Mouse (Mus musculus) frontal cortex, postnatal 25 days (tissue): ENCODE results near the gene Akap12.

Experiments
- DNase-seq, 2 experiments: peaks; one replicate each; pipeline ENCODE4 v3.0.0; 2022; ENCODE audit warnings: low spot score in 2 of 2

Gene Akap12

DNA sequence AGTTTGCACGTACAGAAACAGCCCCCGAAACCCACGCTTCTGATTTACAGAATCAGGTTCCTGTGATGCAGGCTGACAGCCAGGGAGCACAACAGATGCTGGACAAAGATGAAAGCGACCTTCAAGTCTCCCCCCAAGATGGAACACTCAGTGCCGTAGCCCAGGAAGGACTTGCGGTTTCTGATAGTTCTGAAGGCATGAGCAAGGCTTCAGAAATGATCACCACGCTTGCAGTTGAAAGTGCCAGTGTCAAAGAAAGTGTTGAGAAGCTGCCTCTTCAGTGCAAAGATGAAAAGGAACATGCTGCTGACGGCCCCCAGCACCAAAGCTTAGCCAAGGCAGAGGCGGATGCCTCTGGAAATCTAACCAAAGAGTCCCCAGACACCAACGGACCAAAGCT lies 91.3 kb downstream of the Akap12 start:
- no peak for DNase-seq

DNA sequence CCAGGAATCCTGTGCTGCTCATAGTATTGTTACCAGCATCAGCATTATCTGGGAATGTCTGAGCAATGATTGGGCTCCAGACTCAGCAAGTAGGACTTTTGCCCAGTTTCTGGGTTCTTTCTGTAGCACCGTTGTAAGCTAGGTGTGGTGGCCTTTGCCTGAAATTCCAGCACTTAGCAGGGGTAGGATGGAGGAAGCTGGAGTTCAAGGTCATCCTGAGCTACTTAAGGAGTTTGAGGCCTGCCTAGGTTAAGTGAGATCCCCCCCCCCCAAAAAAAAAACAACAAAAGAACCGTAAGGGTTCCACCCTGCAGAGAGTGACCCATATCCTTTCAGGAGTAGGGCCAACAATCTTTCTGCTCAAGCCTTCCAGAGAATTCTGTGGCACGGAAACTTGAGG lies 98.4 kb downstream of the Akap12 start:
- DNase-seq: no peak

DNA sequence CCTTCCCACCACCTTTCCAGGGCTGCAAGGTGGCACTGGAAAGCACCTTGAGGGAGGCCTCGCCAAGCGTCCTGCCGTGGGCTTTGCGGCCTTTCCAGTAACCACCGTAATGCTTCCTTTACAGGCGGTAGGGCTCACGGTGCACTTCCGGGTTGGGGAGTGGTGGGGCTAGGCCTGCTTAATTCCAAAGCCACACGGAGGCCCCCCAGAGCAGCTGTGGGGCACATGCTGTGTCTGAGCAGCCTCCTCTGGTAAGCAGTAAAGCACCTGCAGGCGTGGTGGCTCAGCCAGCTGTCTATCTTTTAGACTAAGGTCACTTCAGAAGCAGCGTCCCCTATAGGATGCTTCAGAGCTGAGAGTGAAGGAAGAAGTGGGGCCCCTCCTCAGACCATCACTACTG lies 103.9 kb downstream of the Akap12 start:
- DNase-seq: no peak

DNA sequence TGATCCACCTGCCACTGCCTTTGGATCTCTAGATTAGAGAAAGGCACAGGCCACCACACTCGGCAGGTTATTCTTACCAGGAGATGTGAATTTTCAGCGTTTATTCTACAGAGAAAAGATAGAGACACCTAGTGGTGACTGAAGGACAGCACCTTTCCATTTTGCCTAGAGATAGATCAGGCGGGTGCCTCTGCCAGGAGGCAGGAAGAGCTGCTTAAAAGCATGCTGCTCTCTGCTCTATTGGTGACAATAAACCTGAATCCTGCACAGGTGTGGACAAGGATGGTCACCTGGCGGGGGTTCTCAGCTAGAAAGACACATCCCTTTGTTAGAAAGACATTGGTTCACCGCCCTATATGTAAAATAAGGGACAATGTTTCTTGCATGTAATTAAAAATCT lies 105.8 kb downstream of the Akap12 start:
- DNase-seq: no peak

DNA sequence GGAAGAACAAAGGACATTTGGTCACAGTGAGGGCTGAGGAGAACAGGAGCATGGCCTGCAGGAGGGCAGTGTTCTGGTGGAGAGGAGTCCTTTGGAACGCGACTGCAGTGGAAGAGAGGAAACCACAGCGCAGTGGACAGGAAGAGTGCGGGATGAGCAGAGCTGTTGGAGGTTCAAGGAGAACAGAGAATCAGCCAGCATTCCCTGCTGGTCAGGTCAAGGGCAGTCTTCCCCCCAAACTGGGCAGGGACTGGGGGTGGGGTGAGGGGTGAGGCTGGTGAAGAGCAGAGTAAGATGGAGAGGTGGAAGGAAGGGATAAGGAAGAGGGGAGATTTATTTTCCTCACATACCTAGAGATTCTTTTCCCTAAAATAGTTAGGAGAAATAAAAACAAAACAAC lies 107.4 kb downstream of the Akap12 start:
- DNase-seq: no peak

DNA sequence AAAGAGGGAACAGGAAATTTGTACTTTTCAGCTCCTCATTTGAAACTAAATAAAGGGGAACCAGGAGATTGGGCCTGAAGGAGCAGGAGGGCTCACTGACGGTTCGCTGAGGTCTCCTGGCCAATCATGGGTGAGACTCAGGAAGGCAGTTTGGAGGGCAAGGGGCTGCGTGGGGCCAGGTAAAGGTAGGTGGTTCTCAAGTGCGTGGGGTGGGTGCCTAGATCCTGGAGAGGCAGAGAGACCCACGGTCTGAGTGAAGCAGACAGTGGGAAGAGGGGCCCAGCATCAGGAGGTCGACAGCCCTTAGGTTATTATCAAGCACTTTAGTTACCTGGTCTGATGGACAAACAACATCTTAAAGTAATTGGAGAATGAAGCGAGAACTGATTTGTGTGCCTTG lies 108.1 kb downstream of the Akap12 start:
- no peak for DNase-seq

DNA sequence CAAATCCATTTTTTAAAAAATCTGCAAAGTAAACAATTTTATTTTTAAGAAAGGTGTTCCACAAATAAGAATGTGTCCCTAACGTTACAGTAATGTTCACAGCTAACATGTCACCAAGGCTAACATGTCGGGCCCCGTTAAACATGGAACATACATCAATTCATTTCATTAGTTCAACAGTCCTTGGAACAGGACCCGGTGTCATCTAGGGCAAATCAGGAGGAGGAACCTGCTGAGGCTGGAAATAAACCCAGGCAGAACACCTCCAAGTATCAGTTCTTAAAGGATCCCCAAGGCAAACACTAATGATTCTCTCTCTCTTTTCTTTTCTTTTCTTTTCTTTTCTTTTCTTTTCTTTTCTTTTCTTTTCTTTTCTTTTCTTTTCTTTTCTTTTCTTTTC lies 108.6 kb downstream of the Akap12 start:
- DNase-seq: no peak

DNA sequence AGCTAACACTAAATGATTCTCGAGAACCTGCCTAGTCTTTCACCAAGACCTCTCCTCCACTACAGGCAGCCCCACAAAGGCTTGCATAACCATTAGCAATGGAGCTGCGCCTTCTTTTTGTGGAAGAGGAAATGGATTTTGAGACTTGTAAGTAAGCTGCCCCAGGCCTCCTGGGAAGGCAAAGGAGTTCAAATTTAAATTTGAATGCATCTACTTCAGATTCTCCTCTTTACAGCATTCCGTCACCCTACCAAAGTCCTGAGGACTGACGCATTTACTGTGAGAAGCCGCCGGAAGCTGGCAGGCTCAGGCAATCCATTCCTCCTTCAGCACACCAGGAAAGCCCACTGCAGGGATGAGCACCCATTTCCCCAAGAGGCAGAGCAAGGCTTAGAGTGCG lies 109.1 kb downstream of the Akap12 start:
- no peak for DNase-seq

DNA sequence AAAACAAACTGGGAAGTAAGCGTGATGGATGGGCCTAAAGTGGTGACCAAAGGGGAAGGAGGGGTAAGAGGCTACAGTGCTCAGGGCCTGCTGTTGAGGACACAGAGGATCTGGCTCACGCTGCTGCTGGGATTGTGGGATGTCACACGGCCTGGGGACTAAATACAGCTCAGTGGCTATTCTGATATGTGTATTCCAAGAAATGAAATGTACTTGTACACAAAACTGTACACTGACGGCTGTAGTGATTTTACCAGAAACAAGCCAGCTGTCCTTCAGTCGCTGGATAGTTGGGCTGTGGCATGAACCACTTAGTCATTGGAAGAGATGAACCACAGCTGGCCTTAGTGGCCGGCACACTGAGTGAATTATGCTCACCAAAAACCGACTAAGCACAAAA lies 110.3 kb downstream of the Akap12 start:
- DNase-seq: no peak

DNA sequence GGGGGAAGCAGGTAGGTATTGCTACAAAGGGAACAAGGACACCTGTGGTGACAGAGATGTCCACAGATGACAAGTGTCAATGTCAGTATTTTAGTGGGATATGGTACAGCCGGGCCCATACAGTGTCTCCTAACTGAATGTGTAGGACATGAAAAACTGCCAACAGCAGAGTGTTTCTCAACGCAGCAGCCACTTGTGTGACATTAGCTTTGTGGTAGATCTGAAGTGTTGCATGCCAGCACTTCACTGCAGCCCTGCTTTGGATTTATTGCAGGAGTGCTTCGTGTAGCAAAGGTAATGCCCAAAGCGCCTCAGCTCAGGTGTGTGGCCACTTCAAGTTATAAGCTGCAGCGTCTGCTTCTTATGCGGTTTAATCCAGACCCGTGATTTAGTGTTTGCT lies 110.8 kb downstream of the Akap12 start:
- no peak for DNase-seq

DNA sequence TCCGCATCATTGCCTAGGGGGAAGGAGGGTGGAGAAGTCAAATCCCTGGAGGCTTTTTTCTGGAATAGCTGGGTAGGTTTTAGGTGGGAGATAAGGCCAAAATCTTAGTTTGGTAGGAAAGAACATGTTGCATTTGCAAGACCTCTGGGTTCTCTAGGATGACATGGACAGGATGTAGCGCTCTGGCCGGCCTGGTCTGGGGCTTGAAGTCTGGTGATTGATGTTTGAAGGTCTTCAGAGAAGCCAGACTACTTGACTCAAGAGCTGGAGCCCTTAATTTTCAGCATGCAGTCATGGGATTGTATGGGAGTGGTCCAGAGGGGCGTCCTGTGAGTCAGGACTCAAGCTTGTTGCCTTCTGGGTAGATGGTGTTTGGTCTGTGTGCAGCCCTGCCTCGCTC lies 114.6 kb downstream of the Akap12 start:
- DNase-seq: no peak

DNA sequence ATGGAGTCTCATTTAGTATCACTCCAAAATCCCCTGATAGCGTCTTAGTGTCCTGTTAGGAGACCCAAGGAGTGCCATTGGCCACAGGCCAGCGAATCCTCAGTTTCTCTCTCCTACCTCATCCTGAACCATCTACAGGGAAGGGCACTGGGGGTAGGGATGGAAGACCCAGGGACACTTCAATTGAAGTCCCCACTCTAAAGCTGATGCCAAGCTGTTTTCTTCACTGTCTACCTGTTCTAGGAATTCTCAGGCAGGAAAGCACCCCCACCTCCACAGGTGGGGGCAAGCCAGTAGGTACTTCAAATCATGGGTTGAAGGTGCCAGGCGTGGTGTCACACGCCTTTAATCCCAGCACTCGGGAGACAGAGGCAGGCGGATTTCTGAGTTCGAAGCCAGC lies 118.1 kb downstream of the Akap12 start:
- DNase-seq: no peak

DNA sequence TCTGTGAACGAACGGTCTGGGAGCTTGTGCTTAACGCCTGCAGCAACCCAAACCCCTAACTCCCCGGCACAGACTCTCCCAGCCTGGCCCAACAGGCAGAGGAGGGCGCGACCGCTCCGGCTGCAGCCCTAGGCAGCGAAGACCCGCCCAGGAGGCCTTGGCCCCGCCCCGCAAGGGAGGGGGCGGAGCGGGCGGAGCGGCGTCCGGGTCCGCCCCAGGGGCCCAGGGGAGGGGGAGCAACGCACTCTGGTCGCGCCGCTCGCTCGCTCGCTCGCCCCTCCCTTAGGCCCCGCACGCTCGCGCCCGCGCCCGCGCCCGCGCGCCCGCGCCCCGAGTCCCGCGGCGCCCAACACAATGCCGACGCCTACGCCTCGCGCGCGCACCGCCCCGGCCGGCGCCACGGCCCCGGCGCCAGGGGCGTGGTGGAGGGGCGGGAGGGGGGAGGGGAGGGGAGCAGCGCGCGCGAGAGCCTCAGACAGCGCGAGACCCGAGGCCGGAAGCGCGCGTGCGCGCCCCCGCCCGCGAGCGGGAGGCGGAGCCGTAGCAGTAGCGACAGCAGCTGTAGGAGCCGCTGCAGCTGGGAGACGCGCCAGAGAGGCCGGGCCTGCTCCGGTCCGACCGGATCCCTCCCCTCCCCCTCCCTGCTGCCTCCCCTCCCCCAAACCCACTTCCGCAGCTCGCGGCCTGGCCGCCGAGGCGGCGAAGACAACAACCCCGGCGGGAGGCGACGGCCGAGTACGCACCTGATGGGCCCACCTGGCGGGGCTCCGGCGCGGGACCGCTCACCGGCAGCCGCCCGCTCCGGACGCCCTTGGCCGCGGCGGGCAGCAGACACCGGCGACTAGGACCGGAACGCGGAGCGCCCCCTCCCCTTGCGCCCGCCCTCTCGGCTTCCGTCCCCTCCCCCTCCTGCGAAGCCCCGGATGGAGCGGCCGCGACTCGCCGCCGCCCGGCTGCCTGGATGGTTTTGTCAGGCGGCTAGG lies 120.7 kb downstream of the Akap12 start:
- DNase-seq: peak; percentile 79 to 85

DNA sequence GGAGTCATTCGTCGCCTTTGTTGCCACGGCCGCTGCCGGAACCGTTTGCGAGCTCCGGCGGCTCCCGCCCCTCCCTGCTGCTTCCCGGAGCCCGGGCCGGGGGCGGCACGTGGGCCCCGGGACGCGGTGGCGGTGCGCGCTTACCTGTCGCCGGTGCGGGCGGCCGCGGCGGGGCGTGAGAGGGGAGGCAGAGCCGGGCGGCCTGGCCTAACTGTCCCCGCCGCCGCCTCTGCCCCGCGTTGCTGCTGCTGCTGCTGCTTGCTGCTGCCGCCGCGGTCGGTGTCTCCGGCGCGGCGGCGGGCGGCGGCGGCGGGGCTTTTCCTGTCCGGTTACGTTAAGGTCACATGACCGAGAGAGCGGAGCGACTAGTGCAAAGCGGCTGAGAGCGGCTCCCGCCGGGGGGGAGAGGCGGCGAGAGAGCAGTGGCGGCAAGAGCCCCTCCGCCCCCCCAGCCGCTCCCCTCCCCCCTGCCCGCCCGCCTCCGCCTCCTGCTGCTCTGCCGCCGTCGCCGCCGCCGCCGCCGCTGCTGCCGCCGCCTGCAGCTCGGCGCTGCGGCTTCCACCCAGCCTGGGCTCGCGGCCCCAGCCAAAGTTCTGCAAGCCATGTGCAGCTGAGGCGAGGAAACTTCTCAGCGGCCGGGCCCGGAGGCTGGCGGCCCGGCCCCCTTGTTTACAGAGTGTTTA lies 121.7 kb downstream of the Akap12 start, which contains the start of gene Zbtb2:
Gene Zbtb2 (minus strand): TSS at position 408 of the 683 bp plus-strand sequence.
- peak in 1 of 2 experiments; percentile 37 for DNase-seq

DNA sequence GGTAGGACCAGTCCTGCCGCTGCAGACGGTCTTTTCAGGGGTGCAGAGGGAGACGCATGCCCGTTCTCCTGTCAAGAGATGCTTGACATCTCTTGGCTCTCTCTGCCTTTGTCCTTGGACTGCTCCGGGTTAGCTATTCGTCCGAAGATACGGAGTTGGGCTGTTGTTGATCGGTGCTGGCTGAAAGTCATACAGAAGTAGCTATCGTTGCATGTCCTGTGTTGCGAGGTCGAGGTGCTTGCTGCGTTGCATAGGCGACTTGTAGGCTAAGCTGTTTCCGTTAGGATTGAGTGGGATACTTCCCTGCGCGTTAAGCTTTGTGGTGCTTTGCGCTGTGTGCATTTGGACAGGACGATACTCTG lies 122.2 kb downstream of the Akap12 start:
- no peak for DNase-seq

DNA sequence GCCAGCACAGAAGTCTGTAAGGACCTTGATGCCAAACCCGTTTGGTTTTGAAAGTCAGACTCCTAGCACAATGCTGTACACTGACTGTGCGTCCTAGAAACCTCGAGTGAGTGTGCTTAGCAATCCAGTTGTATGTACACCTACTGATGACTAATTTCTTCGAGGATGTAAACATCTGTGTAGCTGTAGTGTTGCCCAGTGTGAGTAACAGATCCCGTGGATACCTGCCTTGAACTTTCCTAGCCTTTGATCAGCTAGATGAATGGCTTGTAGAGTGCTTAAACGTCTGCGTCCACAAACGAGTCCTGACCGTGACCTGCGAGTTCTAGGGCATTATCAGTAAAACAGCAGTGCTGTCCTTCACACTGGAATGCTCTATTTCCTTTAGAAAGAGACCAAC lies 122.9 kb downstream of the Akap12 start:
- DNase-seq: no peak

DNA sequence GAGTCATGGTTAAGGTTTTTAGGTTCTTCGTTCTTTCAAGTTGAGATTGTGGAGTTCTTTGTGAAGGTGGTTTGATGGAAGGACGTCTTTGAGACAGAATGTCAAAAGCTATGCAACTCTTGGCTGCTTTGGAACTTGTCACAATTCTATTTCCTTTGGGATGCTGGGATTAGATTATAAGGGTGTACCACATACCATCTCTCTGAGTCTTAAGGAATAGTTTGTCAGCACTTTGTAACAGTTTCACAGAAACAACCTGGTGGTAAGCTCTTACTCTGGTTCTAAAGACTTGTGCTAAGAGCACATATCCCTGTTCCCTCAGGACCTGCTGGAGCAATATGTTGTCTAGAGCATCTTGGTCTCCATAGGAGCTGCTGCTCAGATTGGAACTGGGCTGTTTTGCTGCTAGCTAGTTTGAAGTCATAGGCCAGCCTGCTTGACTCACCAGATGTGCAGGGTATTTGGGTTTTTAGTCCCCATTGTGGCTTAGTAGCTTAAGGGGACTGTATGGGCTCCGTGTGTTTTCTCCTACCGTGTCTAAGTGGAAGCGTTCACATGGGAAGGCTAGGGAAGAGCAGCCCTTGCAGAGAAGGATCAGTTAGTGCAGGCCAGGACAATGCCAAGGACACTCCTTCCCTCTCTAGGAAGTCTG lies 123.4 kb downstream of the Akap12 start:
- no peak for DNase-seq

DNA sequence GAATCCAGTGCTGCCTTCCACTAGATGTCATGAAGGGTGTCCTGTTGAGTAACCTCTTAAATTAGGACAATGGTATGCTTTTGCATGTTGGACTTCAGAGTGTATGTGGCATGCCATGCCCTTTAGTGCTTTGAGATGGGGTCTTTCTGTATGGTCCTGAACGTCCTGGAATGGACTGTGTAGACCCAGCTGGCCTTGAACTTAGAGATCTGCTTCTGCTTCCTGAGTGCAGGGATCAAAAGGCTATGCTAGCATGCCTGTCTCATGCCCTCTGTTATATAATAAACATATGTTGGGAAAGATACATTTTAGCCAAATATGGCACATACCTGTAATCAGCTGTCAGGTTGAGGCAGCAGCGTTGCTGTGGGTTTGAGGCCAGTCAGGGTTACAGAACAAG lies 124.4 kb downstream of the Akap12 start:
- no peak for DNase-seq

DNA sequence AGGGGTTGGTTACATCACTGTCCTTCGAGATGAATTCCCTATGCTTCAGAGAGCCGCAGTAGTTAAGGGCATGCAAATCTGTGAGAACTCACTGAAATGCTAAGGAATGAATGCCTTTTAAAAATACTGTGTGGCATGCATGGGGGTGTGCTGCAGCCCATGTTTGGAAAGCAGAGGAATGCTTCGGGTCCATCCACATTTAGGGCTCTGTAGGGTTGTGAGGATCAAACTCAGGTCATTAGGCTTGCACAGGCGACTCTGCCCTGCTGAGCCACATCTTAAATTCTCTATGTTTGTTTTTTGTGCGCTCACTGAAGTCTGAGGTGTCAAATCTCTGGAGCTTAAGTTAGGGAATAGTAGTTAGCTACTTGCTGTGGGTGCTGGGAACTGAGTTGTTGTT lies 124.9 kb downstream of the Akap12 start:
- DNase-seq: no peak

DNA sequence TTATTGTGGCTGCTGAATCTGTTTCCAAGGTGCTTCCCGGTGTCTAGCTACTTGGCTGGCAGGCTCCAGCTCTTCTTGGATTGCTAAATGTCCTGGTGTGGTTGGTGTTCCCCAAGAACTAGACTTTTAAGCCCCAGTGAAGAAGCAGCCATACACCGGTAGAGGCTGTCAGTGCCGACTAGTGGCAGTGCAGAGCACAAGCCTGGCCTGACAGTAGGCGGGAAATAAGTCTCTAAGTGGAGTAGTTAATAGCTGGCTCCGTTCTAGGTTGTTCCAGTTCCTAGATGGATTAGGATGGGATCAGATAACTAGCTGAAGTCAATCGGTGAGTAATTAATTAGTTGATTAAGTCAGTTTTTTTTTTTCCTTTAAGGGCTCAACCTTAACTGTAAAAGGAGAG lies 125.7 kb downstream of the Akap12 start:
- DNase-seq: no peak

DNA sequence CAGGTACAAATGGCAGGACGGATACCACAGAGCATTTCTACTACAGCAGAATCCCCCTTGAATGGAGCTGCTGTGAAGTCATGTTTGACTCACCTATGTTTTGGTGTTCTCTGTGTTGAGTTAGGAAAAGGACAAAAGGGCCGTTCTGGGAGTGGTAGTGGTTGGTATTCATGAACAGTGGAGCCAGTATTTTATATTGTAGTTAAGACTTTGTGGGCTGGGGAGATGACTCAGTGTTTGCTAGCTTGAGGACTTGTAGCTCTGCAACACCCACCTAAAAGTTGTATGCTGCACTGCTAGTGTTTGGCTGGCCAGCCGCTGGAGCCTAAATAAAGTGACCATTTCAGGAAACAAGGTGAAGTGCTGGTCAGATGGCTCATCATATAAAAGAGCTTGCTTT lies 129.1 kb downstream of the Akap12 start:
- DNase-seq: no peak

DNA sequence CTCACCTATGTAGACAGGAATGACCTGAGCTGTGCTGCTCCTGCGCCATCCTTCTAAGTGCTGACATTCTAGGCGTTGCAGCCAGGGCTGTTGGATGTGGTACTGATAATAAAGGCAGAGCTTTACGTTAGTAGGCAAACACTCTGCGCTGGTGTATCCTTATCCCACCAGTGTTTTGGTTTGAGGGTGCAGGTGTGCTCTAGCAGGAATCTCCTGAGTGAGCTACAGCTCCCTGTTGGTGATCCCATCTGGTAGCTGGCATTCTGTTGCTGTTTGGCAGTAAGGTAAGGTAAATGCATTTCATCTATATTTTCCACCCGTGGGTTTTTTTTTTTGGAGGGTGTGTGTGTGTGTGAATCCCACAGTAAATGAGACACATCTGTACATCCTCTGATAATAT lies 131.9 kb downstream of the Akap12 start:
- DNase-seq: no peak
